Mouse (Mus musculus) CH12.LX (cell line): ENCODE results near the gene Fam243. TPM values are rescaled to one million over a fixed set of nuclear protein-coding genes. Genes with fewer than 3 reads are reported as not detected.

ENCODE experiments used
- DNase-seq: peaks from one replicate; pipeline ENCODE4 v3.0.0-alpha.2; 2013; ENCODE audit errors: extremely low read depth
- H3K27ac ChIP-seq: 2 replicates; pipeline ENCODE4 v1.5.1; 2012; ENCODE audit warnings: low read depth, mild to moderate bottlenecking, control low read depth, moderate library complexity; ENCODE audit not compliant: insufficient read depth
- H3K27me3 ChIP-seq: replicated peaks from 2 replicates; pipeline ENCODE3; 2012; ENCODE audit warnings: inconsistent platforms
- H3K36me3 ChIP-seq, 2 experiments: replicated peaks in 1 of 2; 2 replicates each; pipeline versions ENCODE3 to v1.6.1; 2012; ENCODE audit warnings: inconsistent platforms in 1 of 2, low read length in 1 of 2, mild to moderate bottlenecking in 1 of 2, mixed read lengths in 1 of 2, moderate library complexity in 1 of 2; ENCODE audit not compliant: control insufficient read depth in 1 of 2, insufficient read depth in 1 of 2
- H3K4me1 ChIP-seq, 2 experiments: 2 replicates each; pipeline ENCODE4 v1.6.1; 2012; ENCODE audit warnings: inconsistent platforms in 1 of 2, moderate library complexity in 1 of 2; ENCODE audit not compliant: insufficient read depth in 2 of 2, control insufficient read depth in 1 of 2
- H3K4me2 ChIP-seq: 2 replicates; pipeline ENCODE4 v1.6.1; 2012; ENCODE audit warnings: low read depth, mild to moderate bottlenecking, control low read depth; ENCODE audit not compliant: poor library complexity, insufficient read depth, severe bottlenecking
- H3K4me3 ChIP-seq, 3 experiments: fragments of 150-350 bp in 1 of 3; sonication (generic) in 1 of 3; replicated peaks in 1 of 3; 2 replicates each; pipeline versions ENCODE3 to v1.5.1; 2011 to 2012; ENCODE audit warnings: low read depth in 2 of 3, low read length in 2 of 3, mild to moderate bottlenecking in 2 of 3, moderate library complexity in 2 of 3, control low read depth in 1 of 3, improper control_type of control experiment in 1 of 3, inconsistent platforms in 1 of 3, mixed read lengths in 1 of 3; ENCODE audit not compliant: poor library complexity in 1 of 3
- H3K79me2 ChIP-seq: replicated peaks from 2 replicates; pipeline ENCODE4 v1.6.1; 2012; ENCODE audit warnings: mild to moderate bottlenecking, moderate library complexity; ENCODE audit not compliant: control insufficient read depth, poor library complexity, insufficient read depth, severe bottlenecking; ENCODE audit errors: extremely low read depth
- H3K9ac ChIP-seq: 2 replicates; pipeline ENCODE4 v1.6.1; 2012; ENCODE audit warnings: low read depth, mild to moderate bottlenecking, control low read depth, moderate library complexity; ENCODE audit not compliant: insufficient read depth
- H3K9me3 ChIP-seq: replicated peaks from 2 replicates; pipeline ENCODE3; 2012; ENCODE audit warnings: low read length, inconsistent platforms, mixed read lengths
- BHLHE40 ChIP-seq: IDR thresholded peaks from 2 replicates; pipeline ENCODE4 v1.6.1; 2011; ENCODE audit warnings: mild to moderate bottlenecking, low read depth, low read length, improper control_type of control experiment
- CHD1 ChIP-seq: IDR thresholded peaks from 2 replicates; pipeline ENCODE4 v1.6.1; 2012; ENCODE audit warnings: low read depth, low read length, improper control_type of control experiment, inconsistent platforms
- CHD2 ChIP-seq: IDR thresholded peaks from 2 replicates; pipeline ENCODE4 v1.6.1; 2011; ENCODE audit warnings: low read length, improper control_type of control experiment
- CTCF ChIP-seq, 2 experiments: IDR thresholded peaks in 1 of 2; conservative IDR thresholded peaks in 1 of 2; 2 replicates each; pipeline ENCODE4 v1.5.1; 2011 to 2012; ENCODE audit warnings: low read depth in 2 of 2, low read length in 2 of 2, improper control_type of control experiment in 1 of 2, inconsistent platforms in 1 of 2, mild to moderate bottlenecking in 1 of 2, moderate library complexity in 1 of 2
- E2F4 ChIP-seq: IDR thresholded peaks from 2 replicates; pipeline ENCODE4 v1.6.1; 2011; ENCODE audit warnings: low read depth, low read length, improper control_type of control experiment; ENCODE audit not compliant: insufficient replicate concordance
- ELF1 ChIP-seq: IDR thresholded peaks from 2 replicates; pipeline ENCODE4 v1.6.1; 2014; ENCODE audit warnings: low read depth, mild to moderate bottlenecking, inconsistent platforms, low read length, improper control_type of control experiment
- EP300 ChIP-seq: IDR thresholded peaks from 2 replicates; pipeline ENCODE4 v1.6.1; 2011; ENCODE audit warnings: low read length, improper control_type of control experiment
- ETS1 ChIP-seq: conservative IDR thresholded peaks from 2 replicates; pipeline ENCODE4 v1.6.1; 2012; ENCODE audit warnings: low read depth, mild to moderate bottlenecking, inconsistent platforms, low read length, improper control_type of control experiment, moderate library complexity
- GABPA ChIP-seq: IDR thresholded peaks from 2 replicates; pipeline ENCODE4 v1.6.1; 2012; ENCODE audit warnings: low read depth, low read length, improper control_type of control experiment, inconsistent platforms; ENCODE audit not compliant: insufficient replicate concordance
- HCFC1 ChIP-seq: IDR thresholded peaks from 2 replicates; pipeline ENCODE4 v1.6.1; 2012; ENCODE audit warnings: low read depth, mild to moderate bottlenecking, inconsistent platforms, low read length, improper control_type of control experiment
- IRF4 ChIP-seq: IDR thresholded peaks from 2 replicates; pipeline ENCODE4 v1.6.1; 2014; ENCODE audit warnings: low read depth, mild to moderate bottlenecking, inconsistent platforms, low read length, improper control_type of control experiment
- JUN ChIP-seq: IDR thresholded peaks from 2 replicates; pipeline ENCODE4 v1.6.1; 2011; ENCODE audit warnings: low read depth, mild to moderate bottlenecking, low read length, improper control_type of control experiment, moderate library complexity; ENCODE audit not compliant: insufficient read depth
- JUND ChIP-seq: conservative IDR thresholded peaks from 2 replicates; pipeline ENCODE4 v1.6.1; 2011; ENCODE audit warnings: low read depth, low read length, improper control_type of control experiment
- KAT2A ChIP-seq: IDR thresholded peaks from 2 replicates; pipeline ENCODE4 v1.6.1; 2012; ENCODE audit warnings: low read length, improper control_type of control experiment, inconsistent platforms; ENCODE audit not compliant: insufficient replicate concordance
- MAFK ChIP-seq: IDR thresholded peaks from 2 replicates; pipeline ENCODE4 v1.6.1; 2011; ENCODE audit warnings: low read length, improper control_type of control experiment; ENCODE audit not compliant: insufficient replicate concordance
- MAX ChIP-seq: IDR thresholded peaks from 2 replicates; pipeline ENCODE4 v1.6.1; 2011; ENCODE audit warnings: low read length, improper control_type of control experiment
- MAZ ChIP-seq: IDR thresholded peaks from 2 replicates; pipeline ENCODE4 v1.6.1; 2012; ENCODE audit warnings: low read depth, mild to moderate bottlenecking, inconsistent platforms, low read length, improper control_type of control experiment, moderate library complexity
- MEF2A ChIP-seq: IDR thresholded peaks from 2 replicates; pipeline ENCODE4 v1.6.1; 2014; ENCODE audit warnings: low read depth, mild to moderate bottlenecking, inconsistent platforms, low read length, improper control_type of control experiment, borderline replicate concordance
- MXI1 ChIP-seq: IDR thresholded peaks from 2 replicates; pipeline ENCODE4 v1.6.1; 2011; ENCODE audit warnings: mild to moderate bottlenecking, low read depth, low read length, improper control_type of control experiment
- MYC ChIP-seq: IDR thresholded peaks from 2 replicates; pipeline ENCODE4 v1.6.1; 2011; ENCODE audit warnings: low read depth, mild to moderate bottlenecking, improper control_type of control experiment, low read length
- NELFE ChIP-seq: IDR thresholded peaks from 2 replicates; pipeline ENCODE4 v1.6.1; 2011; ENCODE audit warnings: low read depth, low read length, improper control_type of control experiment
- NRF1 ChIP-seq: IDR thresholded peaks from 2 replicates; pipeline ENCODE4 v1.6.1; 2014; ENCODE audit warnings: low read depth, mild to moderate bottlenecking, inconsistent platforms, low read length, improper control_type of control experiment, moderate library complexity
- PAX5 ChIP-seq: IDR thresholded peaks from 2 replicates; pipeline ENCODE4 v1.6.1; 2012; ENCODE audit warnings: low read length, inconsistent platforms, mixed read lengths
- POLR2A ChIP-seq: IDR thresholded peaks from 2 replicates; pipeline ENCODE4 v1.6.1; 2011; ENCODE audit warnings: low read depth, mild to moderate bottlenecking, improper control_type of control experiment, low read length
- POLR2AphosphoS2 ChIP-seq: IDR thresholded peaks from 2 replicates; pipeline ENCODE4 v1.6.1; 2011; ENCODE audit warnings: low read depth, low read length, improper control_type of control experiment
- RAD21 ChIP-seq: IDR thresholded peaks from 2 replicates; pipeline ENCODE4 v1.6.1; 2011; ENCODE audit warnings: low read depth, mild to moderate bottlenecking, low read length, improper control_type of control experiment, moderate library complexity
- RCOR1 ChIP-seq: conservative IDR thresholded peaks from 2 replicates; pipeline ENCODE4 v1.6.1; 2012; ENCODE audit warnings: low read depth, mild to moderate bottlenecking, inconsistent platforms, low read length, improper control_type of control experiment
- SIN3A ChIP-seq: IDR thresholded peaks from 2 replicates; pipeline ENCODE4 v1.6.1; 2012; ENCODE audit warnings: low read length, improper control_type of control experiment, inconsistent platforms
- SMC3 ChIP-seq: IDR thresholded peaks from 2 replicates; pipeline ENCODE4 v1.6.1; 2011; ENCODE audit warnings: low read depth, low read length, improper control_type of control experiment
- TBP ChIP-seq: conservative IDR thresholded peaks from 2 replicates; pipeline ENCODE4 v1.6.1; 2011; ENCODE audit warnings: low read depth, low read length, improper control_type of control experiment
- TCF12 ChIP-seq: IDR thresholded peaks from 2 replicates; pipeline ENCODE4 v1.6.1; 2014; ENCODE audit warnings: low read depth, mild to moderate bottlenecking, inconsistent platforms, low read length, improper control_type of control experiment
- UBTF ChIP-seq: IDR thresholded peaks from 2 replicates; pipeline ENCODE4 v1.6.1; 2012; ENCODE audit warnings: low read depth, mild to moderate bottlenecking, inconsistent platforms, low read length, improper control_type of control experiment, moderate library complexity
- USF1 ChIP-seq: IDR thresholded peaks from 2 replicates; pipeline ENCODE4 v1.6.1; 2014; ENCODE audit warnings: low read depth, mild to moderate bottlenecking, inconsistent platforms, low read length, improper control_type of control experiment
- USF2 ChIP-seq: conservative IDR thresholded peaks from 2 replicates; pipeline ENCODE4 v1.6.1; 2011; ENCODE audit warnings: low read depth, low read length, improper control_type of control experiment
- ZC3H11A ChIP-seq: IDR thresholded peaks from 2 replicates; pipeline ENCODE4 v1.6.1; 2012; ENCODE audit warnings: low read depth, mild to moderate bottlenecking, inconsistent platforms, low read length, improper control_type of control experiment
- ZKSCAN1 ChIP-seq: IDR thresholded peaks from 2 replicates; pipeline ENCODE4 v1.6.1; 2012; ENCODE audit warnings: low read depth, inconsistent platforms, low read length, improper control_type of control experiment, borderline replicate concordance
- ZMIZ1 ChIP-seq: IDR thresholded peaks from 2 replicates; pipeline ENCODE4 v1.6.1; 2012; ENCODE audit warnings: low read depth, mild to moderate bottlenecking, inconsistent platforms, low read length, improper control_type of control experiment
- ZNF384 ChIP-seq: IDR thresholded peaks from 2 replicates; pipeline ENCODE4 v1.6.1; 2012; ENCODE audit warnings: low read depth, low read length, improper control_type of control experiment, inconsistent platforms
- dilution Hi-C: fragments of 300-500 bp; cut with MboI; formaldehyde crosslinking; loops from 2 replicates; pipeline ENCODE4 v1.14.3; 2020; ENCODE audit warnings: low sequenced_read_pairs; ENCODE audit not compliant: extremely low pct_unique_long_range_greater_than_20kb, extremely low pct_ligation_motif_present
- in situ Hi-C: fragments of 300-500 bp; cut with MboI; formaldehyde crosslinking; loops from 3 replicates; pipeline ENCODE4 v1.14.3; 2019; ENCODE audit warnings: low sequenced_read_pairs, low pct_ligation_motif_present, low pct_unique_long_range_greater_than_20kb, mixed read lengths
- polyA plus RNA-seq: library from polyadenylated mRNA; unstranded; fragments of >175 nt; gene quantifications from 2 replicates; pipeline ENCODE4 v1.2.1, GENCODE M21; 2012; ENCODE audit warnings: low read depth; ENCODE audit not compliant: insufficient read length
- total RNA-seq, 2 experiments: library from RNA; depleted of rRNA; stranded (reverse); fragments of 300-350 nt in 1 of 2; fragments of >200 nt in 1 of 2; gene quantifications; 2 replicates each; pipeline ENCODE4 v1.2.3; 2012 to 2014

The Fam243 gene
- total and polyA plus RNA-seq, 3 experiments, result not detected

DNA sequence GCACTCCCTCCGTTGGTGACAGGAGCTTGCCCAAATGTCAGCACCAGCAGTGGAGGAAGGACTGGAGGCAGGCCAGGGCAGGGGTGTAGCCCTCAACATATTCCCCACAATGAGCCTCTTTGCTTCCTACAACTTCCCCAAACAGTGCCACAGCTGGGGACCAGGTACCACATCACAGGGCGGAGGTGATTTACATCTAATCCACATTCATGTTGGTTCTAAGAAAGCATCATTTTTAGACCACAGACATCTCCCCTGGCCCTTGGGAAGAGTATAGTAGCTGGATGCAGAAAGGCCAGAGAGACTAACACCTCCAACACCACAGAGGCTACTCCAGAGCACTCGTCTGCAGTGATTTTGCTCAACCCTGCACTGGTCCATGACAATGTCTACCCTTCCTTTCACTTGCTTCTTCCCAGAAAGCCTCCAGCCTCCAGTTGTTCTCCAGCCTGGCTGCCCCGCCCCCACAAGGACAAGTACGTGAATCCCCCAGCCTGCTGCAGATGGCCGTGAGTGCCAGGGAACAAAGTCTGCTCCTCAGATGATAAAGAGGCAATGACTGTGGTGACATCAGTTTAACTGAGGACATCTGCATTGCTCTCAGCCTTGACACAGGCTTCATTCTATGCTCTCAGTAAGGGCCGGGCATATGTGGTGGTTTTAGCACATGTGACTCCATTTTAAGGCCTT, 5.0 kb downstream of the Fam243 start:
- Histone ChIP-seq H3K4me2 (peak overlapping the region; percentile 26; the same call in 1 of the 2 replicates), H3K4me3 (no peak overlapping the region), H3K9ac (no peak overlapping the region), H3K36me3 (peaks cover 17 to 34% of the 10 kb centered on the region in 2 experiments), H3K4me1 (peaks cover 24 to 48% of the 10 kb centered on the region in 2 experiments), H3K79me2 (no peaks in the 10 kb centered on the region), H3K27ac (peak overlapping the region; percentile 61), H3K9me3 (peaks cover 10% of the 10 kb centered on the region), H3K27me3 (no peaks in the 10 kb centered on the region)
- dilution Hi-C loops, result no loop called here
- DNase-seq, result peak; percentile 70
- TF ChIP-seq ZNF384 (no peak), ETS1 (peak; percentile 80), NELFE (no peak), MAFK (no peak; the same call in 1 of the 2 replicates), RCOR1 (peak; percentile 79; the same call in 1 of the 2 replicates), MAZ (no peak; the same call in 1 of the 2 replicates), ELF1 (peak; percentile 30; the same call in 1 of the 2 replicates), CHD2 (peak; percentile 61), ZMIZ1 (no peak), CHD1 (no peak), POLR2A (no peak), ZKSCAN1 (no peak), ZC3H11A (no peak), KAT2A (no peak), USF2 (0 out of 2 replicates have a peak, but pooled peaks have one; percentile 4), MEF2A (peak; percentile 86; the same call in 1 of the 2 replicates), POLR2AphosphoS2 (no peak), NRF1 (no peak), TBP (0 out of 2 replicates have a peak, but pooled peaks have one; percentile 29), HCFC1 (no peak), SMC3 (no peak), BHLHE40 (peak; percentile 73), IRF4 (peak; percentile 95), CTCF (conservative IDR thresholded peaks at IDR 0.05 in 1 of 2, IDR thresholded peaks at IDR 0.05 in 1 of 2; ENCODE audit: low read depth in 2 of 2, low read length in 2 of 2) (0 out of 4 replicates have a peak, but pooled peaks of 1 of the 2 experiments have one; percentile 3), E2F4 (no peak), JUND (no peak; the same call in 1 of the 2 replicates), MAX (0 out of 2 replicates have a peak, but pooled peaks have one; percentile 47), JUN (peak; percentile 70; the same call in 1 of the 2 replicates), MYC (no peak), TCF12 (peak; percentile 94), EP300 (peak; percentile 92), UBTF (0 out of 2 replicates have a peak, but pooled peaks have one; percentile 15), RAD21 (no peak), GABPA (no peak), SIN3A (no peak; the same call in 1 of the 2 replicates), USF1 (no peak), MXI1 (0 out of 2 replicates have a peak, but pooled peaks have one; percentile 24), PAX5 (no peak)
- in situ Hi-C loops, result no loop called here
